Mouse (Mus musculus): Measurements from ENCODE around the gene Kcnmb4. TPM values are rescaled to one million over a fixed set of nuclear protein-coding genes. Genes with fewer than 3 reads are reported as not detected.

Gene Kcnmb4
- total and polyA plus RNA-seq, 3 experiments, result 0.80 to 1.1 (median 1.0) TPM

DNA sequence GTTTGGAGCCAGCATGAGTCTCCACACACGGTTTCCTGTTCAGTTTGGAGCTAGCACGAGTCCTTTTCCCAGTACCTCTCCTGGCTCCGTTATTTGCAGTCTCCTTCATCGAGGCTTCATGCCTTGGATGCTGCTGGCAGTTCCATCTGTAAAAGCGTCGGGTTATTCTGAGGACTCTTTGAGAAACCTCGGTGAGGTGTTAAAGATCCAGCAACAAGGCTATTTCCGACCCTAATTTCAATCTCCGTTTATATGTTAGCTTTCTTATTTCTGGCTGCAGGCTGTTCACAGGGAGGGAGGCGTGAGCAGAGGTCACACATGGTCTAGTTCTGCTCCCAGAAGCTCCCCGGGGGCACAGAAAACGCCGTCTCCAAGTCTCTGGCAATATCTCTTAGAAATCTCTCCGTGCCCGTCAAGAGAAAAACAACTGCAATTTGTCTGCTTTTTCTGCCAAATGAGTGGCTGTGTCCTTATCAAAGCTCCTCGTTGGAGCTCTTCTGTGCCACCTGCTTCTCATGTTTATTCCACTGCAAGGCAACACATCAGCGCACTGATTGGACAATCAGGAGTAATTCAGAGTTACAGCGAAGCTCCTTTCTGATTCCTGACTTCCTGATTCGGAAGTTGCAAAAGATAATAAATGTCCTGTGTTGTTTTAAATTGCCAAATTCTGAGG, 65.9 kb downstream of the Kcnmb4 start:
- no peaks in the 10 kb centered on the region for H3K27me3 ChIP-seq (replicated peaks)
- in situ Hi-C loops (cut with MboI; ENCODE audit: low pct_ligation_motif_present, low pct_unique_long_range_greater_than_20kb, low sequenced_read_pairs), result no loop called here
- no peak overlapping the region for H3K4me2 ChIP-seq (ENCODE audit: insufficient read depth, low read depth, poor library complexity, severe bottlenecking)
- H3K79me2 ChIP-seq (replicated peaks; ENCODE audit: control insufficient read depth, extremely low read depth, insufficient read depth, poor library complexity, severe bottlenecking), result no peaks in the 10 kb centered on the region
- H3K4me3 ChIP-seq (replicated peaks in 1 of 3; ENCODE audit: low read depth in 2 of 3, low read length in 2 of 3, poor library complexity in 1 of 3), result no peak overlapping the region
- dilution Hi-C loops (cut with MboI; ENCODE audit: extremely low pct_ligation_motif_present, extremely low pct_unique_long_range_greater_than_20kb, low sequenced_read_pairs), result no loop called here
- no peak for TF ChIP-seq NELFE (IDR thresholded peaks at IDR 0.05; ENCODE audit: low read depth, low read length)
- no peak for TF ChIP-seq NRF1 (IDR thresholded peaks at IDR 0.05; ENCODE audit: low read depth, low read length)
- no peak for TF ChIP-seq ZKSCAN1 (IDR thresholded peaks at IDR 0.05; ENCODE audit: borderline replicate concordance, low read depth, low read length)
- TF ChIP-seq SIN3A (IDR thresholded peaks at IDR 0.05; ENCODE audit: low read length), result no peak
- no peak for TF ChIP-seq BHLHE40 (IDR thresholded peaks at IDR 0.05; ENCODE audit: low read depth, low read length)
- no peak overlapping the region for H3K27ac ChIP-seq (ENCODE audit: insufficient read depth, low read depth)
- H3K9ac ChIP-seq (ENCODE audit: insufficient read depth, low read depth), result no peak overlapping the region
- no peaks in the 10 kb centered on the region for H3K9me3 ChIP-seq (replicated peaks; ENCODE audit: low read length)
- DNase-seq (ENCODE audit: extremely low read depth), result no peak
- H3K4me1 ChIP-seq (ENCODE audit: control insufficient read depth in 1 of 2, insufficient read depth in 2 of 2), result no peaks in the 10 kb centered on the region
- no peaks in the 10 kb centered on the region for H3K36me3 ChIP-seq (replicated peaks in 1 of 2; ENCODE audit: control insufficient read depth in 1 of 2, insufficient read depth in 1 of 2, low read length in 1 of 2)

DNA sequence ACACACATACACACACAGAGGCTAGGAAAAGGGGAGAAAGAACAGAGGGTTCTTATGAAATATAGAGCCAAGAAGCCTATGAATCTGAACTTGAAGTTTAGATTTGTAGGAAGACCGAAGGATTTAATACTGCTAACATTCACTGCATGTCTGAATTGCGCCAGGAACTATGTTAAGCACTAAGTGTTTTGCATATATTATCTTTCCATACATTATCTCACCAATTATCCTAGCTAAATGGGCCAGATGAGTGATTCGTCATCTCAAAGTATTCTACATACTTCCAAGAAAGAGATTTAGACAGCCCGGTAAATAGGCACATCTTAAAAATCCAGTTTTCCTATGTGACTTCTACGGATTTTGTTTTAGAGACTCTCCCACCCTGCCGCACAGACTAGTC, 68.7 kb downstream of the Kcnmb4 start:
- no peaks in the 10 kb centered on the region for H3K4me1 ChIP-seq (ENCODE audit: control insufficient read depth in 1 of 2, insufficient read depth in 2 of 2)

DNA sequence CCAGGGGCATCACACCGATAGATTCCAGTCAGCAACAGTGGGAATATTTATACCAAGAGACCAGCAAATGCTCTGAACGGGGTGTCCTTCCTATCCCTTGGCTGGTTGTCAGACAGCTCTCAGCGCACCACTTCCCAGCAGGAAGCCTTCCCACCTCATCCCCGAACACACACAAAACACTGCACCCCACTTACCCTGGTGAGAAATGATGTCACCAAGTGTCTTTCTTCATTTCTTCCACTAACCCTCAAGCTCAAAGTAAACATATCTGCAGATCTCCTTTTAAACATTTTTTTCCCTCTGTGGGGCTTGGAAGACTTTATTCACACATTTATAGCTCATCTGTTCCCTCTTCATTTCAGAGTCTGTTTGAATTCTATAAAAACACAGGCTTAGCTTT, 70.0 kb downstream of the Kcnmb4 start:
- no peak overlapping the region for H3K4me2 ChIP-seq (ENCODE audit: insufficient read depth, low read depth, poor library complexity, severe bottlenecking)
- no peak overlapping the region for H3K9ac ChIP-seq (ENCODE audit: insufficient read depth, low read depth)
- in situ Hi-C loops (cut with MboI; ENCODE audit: low pct_ligation_motif_present, low pct_unique_long_range_greater_than_20kb, low sequenced_read_pairs), result no loop called here
- no peaks in the 10 kb centered on the region for H3K4me1 ChIP-seq (ENCODE audit: control insufficient read depth in 1 of 2, insufficient read depth in 2 of 2)
- H3K79me2 ChIP-seq (replicated peaks; ENCODE audit: control insufficient read depth, extremely low read depth, insufficient read depth, poor library complexity, severe bottlenecking), result no peaks in the 10 kb centered on the region
- no peak overlapping the region for H3K27ac ChIP-seq (ENCODE audit: insufficient read depth, low read depth)
- no peak overlapping the region for H3K4me3 ChIP-seq (replicated peaks in 1 of 3; ENCODE audit: low read depth in 2 of 3, low read length in 2 of 3, poor library complexity in 1 of 3)
- H3K36me3 ChIP-seq (replicated peaks in 1 of 2; ENCODE audit: control insufficient read depth in 1 of 2, insufficient read depth in 1 of 2, low read length in 1 of 2), result no peaks in the 10 kb centered on the region
- H3K27me3 ChIP-seq (replicated peaks), result no peaks in the 10 kb centered on the region
- dilution Hi-C loops (cut with MboI; ENCODE audit: extremely low pct_ligation_motif_present, extremely low pct_unique_long_range_greater_than_20kb, low sequenced_read_pairs), result no loop called here
- no peaks in the 10 kb centered on the region for H3K9me3 ChIP-seq (replicated peaks; ENCODE audit: low read length)
- DNase-seq (ENCODE audit: extremely low read depth), result no peak
- TF ChIP-seq USF2 (conservative IDR thresholded peaks at IDR 0.05; ENCODE audit: low read depth, low read length) (no peak), MAX (IDR thresholded peaks at IDR 0.05; ENCODE audit: low read length) (no peak), IRF4 (IDR thresholded peaks at IDR 0.05; ENCODE audit: low read depth, low read length) (no peak), CHD2 (IDR thresholded peaks at IDR 0.05; ENCODE audit: low read length) (no peak), JUND (conservative IDR thresholded peaks at IDR 0.05; ENCODE audit: low read depth, low read length) (no peak), RCOR1 (conservative IDR thresholded peaks at IDR 0.05; ENCODE audit: low read depth, low read length) (no peak), ZMIZ1 (IDR thresholded peaks at IDR 0.05; ENCODE audit: low read depth, low read length) (no peak), ELF1 (IDR thresholded peaks at IDR 0.05; ENCODE audit: low read depth, low read length) (no peak), ZKSCAN1 (IDR thresholded peaks at IDR 0.05; ENCODE audit: borderline replicate concordance, low read depth, low read length) (no peak)

More for the DNA sequence above, 68.7 kb downstream of the Kcnmb4 start:
- DNase-seq (ENCODE audit: extremely low read depth), result no peak
- in situ Hi-C loops (cut with MboI; ENCODE audit: low pct_ligation_motif_present, low pct_unique_long_range_greater_than_20kb, low sequenced_read_pairs) (no loop called here), dilution Hi-C loops (cut with MboI; ENCODE audit: extremely low pct_ligation_motif_present, extremely low pct_unique_long_range_greater_than_20kb, low sequenced_read_pairs) (no loop called here)
- Histone ChIP-seq H3K4me2 (ENCODE audit: insufficient read depth, low read depth, poor library complexity, severe bottlenecking) (no peak overlapping the region), H3K27me3 (replicated peaks) (no peaks in the 10 kb centered on the region), H3K36me3 (replicated peaks in 1 of 2; ENCODE audit: control insufficient read depth in 1 of 2, insufficient read depth in 1 of 2, low read length in 1 of 2) (no peaks in the 10 kb centered on the region), H3K9ac (ENCODE audit: insufficient read depth, low read depth) (no peak overlapping the region), H3K9me3 (replicated peaks; ENCODE audit: low read length) (no peaks in the 10 kb centered on the region), H3K4me3 (replicated peaks in 1 of 3; ENCODE audit: low read depth in 2 of 3, low read length in 2 of 3, poor library complexity in 1 of 3) (no peak overlapping the region), H3K27ac (ENCODE audit: insufficient read depth, low read depth) (no peak overlapping the region), H3K79me2 (replicated peaks; ENCODE audit: control insufficient read depth, extremely low read depth, insufficient read depth, poor library complexity, severe bottlenecking) (no peaks in the 10 kb centered on the region)
- TF ChIP-seq UBTF (IDR thresholded peaks at IDR 0.05; ENCODE audit: low read depth, low read length) (no peak), ETS1 (conservative IDR thresholded peaks at IDR 0.05; ENCODE audit: low read depth, low read length) (no peak), TCF12 (IDR thresholded peaks at IDR 0.05; ENCODE audit: low read depth, low read length) (no peak), MAX (IDR thresholded peaks at IDR 0.05; ENCODE audit: low read length) (no peak), MAZ (IDR thresholded peaks at IDR 0.05; ENCODE audit: low read depth, low read length) (no peak), MYC (IDR thresholded peaks at IDR 0.05; ENCODE audit: low read depth, low read length) (no peak), ZNF384 (IDR thresholded peaks at IDR 0.05; ENCODE audit: low read depth, low read length) (no peak), USF1 (IDR thresholded peaks at IDR 0.05; ENCODE audit: low read depth, low read length) (no peak), HCFC1 (IDR thresholded peaks at IDR 0.05; ENCODE audit: low read depth, low read length) (no peak), BHLHE40 (IDR thresholded peaks at IDR 0.05; ENCODE audit: low read depth, low read length) (no peak), MAFK (IDR thresholded peaks at IDR 0.05; ENCODE audit: insufficient replicate concordance, low read length) (no peak), ELF1 (IDR thresholded peaks at IDR 0.05; ENCODE audit: low read depth, low read length) (no peak), ZKSCAN1 (IDR thresholded peaks at IDR 0.05; ENCODE audit: borderline replicate concordance, low read depth, low read length) (no peak), EP300 (IDR thresholded peaks at IDR 0.05; ENCODE audit: low read length) (no peak), RAD21 (IDR thresholded peaks at IDR 0.05; ENCODE audit: low read depth, low read length) (no peak), ZC3H11A (IDR thresholded peaks at IDR 0.05; ENCODE audit: low read depth, low read length) (no peak), ZMIZ1 (IDR thresholded peaks at IDR 0.05; ENCODE audit: low read depth, low read length) (no peak), JUN (IDR thresholded peaks at IDR 0.05; ENCODE audit: insufficient read depth, low read depth, low read length) (no peak)

Data from CH12.LX (cell line).